Mouse (Mus musculus) midbrain, embryonic 11.5 days (tissue): ENCODE measurements around the gene Tom1. TPM values are rescaled to one million over a fixed set of nuclear protein-coding genes. Genes with fewer than 3 reads are reported as not detected.

Experiments
- ATAC-seq: fragments of 200-750 bp; cut with Nextera tagmentation; 2 replicates; pipeline ENCODE4 v1.8.0; 2017; ENCODE audit warnings: moderate TSS enrichment, moderate library complexity; ENCODE audit not compliant: low FRiP score
- DNase-seq: peaks from one replicate; pipeline ENCODE4 v3.0.0; 2015; ENCODE audit warnings: low spot score; ENCODE audit errors: missing footprints
- H3K27ac ChIP-seq: fragments of 300-500 bp; sonication (generic); 2 replicates; pipeline ENCODE4 v1.5.1; 2014; ENCODE audit warnings: low read depth, low read length
- H3K27me3 ChIP-seq: fragments of 300-500 bp; sonication (generic); 2 replicates; pipeline ENCODE4 v1.6.1; 2014; ENCODE audit warnings: mild to moderate bottlenecking, low read length, moderate library complexity, mixed read lengths; ENCODE audit not compliant: control insufficient read depth, insufficient read depth
- H3K36me3 ChIP-seq: fragments of 300-500 bp; sonication (generic); 2 replicates; pipeline ENCODE4 v1.6.1; 2014; ENCODE audit warnings: mild to moderate bottlenecking, low read length, moderate library complexity, mixed read lengths; ENCODE audit not compliant: control insufficient read depth, insufficient read depth
- H3K4me1 ChIP-seq: fragments of 300-500 bp; sonication (generic); 2 replicates; pipeline ENCODE4 v1.6.1; 2014; ENCODE audit warnings: low read length; ENCODE audit not compliant: control insufficient read depth, insufficient read depth
- H3K4me2 ChIP-seq: fragments of 300-500 bp; sonication (generic); 2 replicates; pipeline ENCODE4 v1.6.1; 2014; ENCODE audit warnings: mild to moderate bottlenecking, moderate library complexity
- H3K4me3 ChIP-seq: fragments of 300-500 bp; sonication (generic); 2 replicates; pipeline ENCODE4 v1.5.1; 2014; ENCODE audit warnings: low read depth, low read length
- H3K9ac ChIP-seq: fragments of 300-500 bp; sonication (generic); 2 replicates; pipeline ENCODE4 v1.6.1; 2014; ENCODE audit warnings: low read length
- H3K9me3 ChIP-seq: fragments of 300-500 bp; sonication (generic); 2 replicates; pipeline ENCODE4 v1.6.1; 2016; ENCODE audit warnings: low read length; ENCODE audit not compliant: control insufficient read depth
- WGBS: fragments of 180-500 bp; shearing (Covaris S2); extraction: QIAGEN DNeasy Blood & Tissue Kit; methylation state at CpG from one replicate; pipeline ENCODE4 v1.1.7; 2014; 5-methylcytosine and 5-hydroxymethylcytosine counted together
- polyA plus RNA-seq: library from polyadenylated mRNA; unstranded; fragments of >200 nt; fragmentation: Nextera tagmentation; extraction: Ambion mirVana; gene quantifications from 2 replicates; pipeline ENCODE4 v1.2.1, GENCODE M21; 2014

Gene Tom1
- polyA plus RNA-seq, 1 experiment from 2014 or later = 24.2 TPM

- peaks cover 5% of the 10 kb centered on the region; the same call in 1 of the 2 replicates for H3K4me1 ChIP-seq
- H3K36me3 ChIP-seq = peaks cover 5% of the 10 kb centered on the region
- no peak for ATAC-seq
- peak overlapping the region; percentile 86 for H3K4me2 ChIP-seq
- no peak for DNase-seq
- H3K27ac ChIP-seq = no peak overlapping the region
- H3K4me3 ChIP-seq = peak overlapping the region; percentile 52
- H3K9ac ChIP-seq = peak overlapping the region; percentile 63
- WGBS = 2% methylated on average over 17 of the region's 17 CpGs
- no peaks in the 10 kb centered on the region for H3K27me3 ChIP-seq
- H3K9me3 ChIP-seq = no peaks in the 10 kb centered on the region
Observed at GRCm38 (mm10) chr8:75034285-75034684, 780 bp downstream of the Tom1 start.

DNA sequence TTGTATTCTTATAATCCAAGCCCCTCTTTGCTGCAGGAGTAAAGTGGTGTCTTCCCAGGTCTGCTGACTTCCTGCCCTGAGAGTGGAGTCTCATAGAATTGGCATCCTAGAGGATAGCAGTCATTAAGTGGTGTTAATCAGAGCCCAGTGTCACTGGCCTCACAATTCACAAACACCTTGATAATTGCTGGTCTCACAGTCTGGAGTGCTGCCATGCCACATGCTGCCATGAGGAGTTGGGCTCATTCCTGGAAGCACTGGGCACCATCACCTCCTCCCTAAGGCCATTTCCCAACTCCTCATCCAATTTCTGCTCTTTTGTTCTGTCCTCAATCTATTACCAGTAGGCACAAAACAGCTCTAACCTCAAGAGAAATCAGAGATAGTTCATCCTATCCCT is 2.1 kb downstream of the Tom1 start:
- DNase-seq = no peak
- Histone ChIP-seq H3K4me1 (peaks cover 5% of the 10 kb centered on the region; the same call in 1 of the 2 replicates), H3K27ac (no peak overlapping the region), H3K4me3 (no peak overlapping the region), H3K9me3 (no peaks in the 10 kb centered on the region), H3K4me2 (no peak overlapping the region), H3K27me3 (no peaks in the 10 kb centered on the region), H3K36me3 (no peaks in the 10 kb centered on the region; the same call in 1 of the 2 replicates), H3K9ac (no peak overlapping the region)
- ATAC-seq = no peak

DNA sequence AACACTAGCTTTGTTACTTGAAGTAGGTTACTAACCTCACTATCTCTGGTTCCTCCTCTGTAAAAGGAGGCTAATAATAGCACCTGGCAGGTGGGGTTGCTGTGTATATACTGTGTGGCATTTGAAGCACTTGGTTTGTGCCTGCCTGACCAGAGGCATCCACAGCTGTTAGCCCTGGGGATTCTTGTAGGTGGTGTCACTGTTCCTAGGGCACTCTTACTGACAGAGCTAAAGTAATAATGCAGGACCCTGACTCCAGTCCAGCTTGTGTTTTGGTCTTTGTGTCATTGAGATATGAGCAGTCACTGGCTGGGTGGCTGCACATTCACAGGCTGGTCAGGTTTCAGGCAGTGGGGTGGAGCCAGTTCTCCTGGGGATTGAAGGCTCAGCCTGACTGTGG is 5.0 kb downstream of the Tom1 start:
- H3K36me3 ChIP-seq = no peaks in the 10 kb centered on the region
- ATAC-seq (no peak), DNase-seq (no peak)
- H3K27ac ChIP-seq = no peak overlapping the region
- no peak overlapping the region for H3K4me2 ChIP-seq
- H3K4me1 ChIP-seq = peaks cover 5% of the 10 kb centered on the region; the same call in 1 of the 2 replicates
- no peak overlapping the region for H3K9ac ChIP-seq
- H3K4me3 ChIP-seq = no peak overlapping the region
- H3K27me3 ChIP-seq = no peaks in the 10 kb centered on the region
- no peaks in the 10 kb centered on the region for H3K9me3 ChIP-seq

DNA sequence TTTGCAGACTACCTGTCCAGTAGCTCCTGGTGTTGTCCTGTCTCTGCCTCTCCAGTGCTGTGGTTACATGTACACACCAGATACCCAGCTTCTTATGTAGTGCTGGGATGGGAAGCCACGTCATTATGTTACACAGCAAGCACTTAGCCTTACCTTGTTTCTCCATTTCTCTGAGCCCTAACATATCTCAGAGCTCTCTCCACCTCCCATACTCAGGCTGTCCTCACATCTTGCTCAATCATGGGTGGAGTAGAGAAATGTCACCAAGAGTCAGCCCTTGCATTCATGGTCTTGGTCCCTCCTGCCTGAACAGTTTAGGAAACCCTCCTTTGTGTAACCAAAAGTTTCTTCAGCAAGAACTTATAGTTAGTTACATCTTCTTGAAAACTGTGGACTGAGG is 6.2 kb downstream of the Tom1 start:
- H3K9ac ChIP-seq = no peak overlapping the region
- no peaks in the 10 kb centered on the region for H3K36me3 ChIP-seq
- no peak overlapping the region for H3K4me3 ChIP-seq
- no peaks in the 10 kb centered on the region; the same call in 1 of the 2 replicates for H3K4me1 ChIP-seq
- no peaks in the 10 kb centered on the region for H3K27me3 ChIP-seq
- H3K9me3 ChIP-seq = no peaks in the 10 kb centered on the region
- DNase-seq (no peak), ATAC-seq (no peak)
- H3K27ac ChIP-seq = no peak overlapping the region
- H3K4me2 ChIP-seq = no peak overlapping the region
- 100% methylated on average over 1 of the region's 1 CpGs for WGBS

GRCm38 (mm10) chr8:75042171-75042570 is 8.7 kb downstream of the Tom1 start:
- WGBS = 89% methylated on average over 2 of the region's 2 CpGs
- no peaks in the 10 kb centered on the region for H3K4me1 ChIP-seq
- no peak overlapping the region for H3K4me2 ChIP-seq
- H3K9ac ChIP-seq = no peak overlapping the region
- ATAC-seq (no peak), DNase-seq (no peak)
- H3K9me3 ChIP-seq = no peaks in the 10 kb centered on the region
- H3K27me3 ChIP-seq = no peaks in the 10 kb centered on the region
- no peak overlapping the region for H3K27ac ChIP-seq
- H3K4me3 ChIP-seq = no peak overlapping the region
- H3K36me3 ChIP-seq = no peaks in the 10 kb centered on the region

GRCm38 (mm10) chr8:75042974-75043373 is 9.5 kb downstream of the Tom1 start:
- Histone ChIP-seq H3K36me3 (no peaks in the 10 kb centered on the region), H3K9me3 (no peaks in the 10 kb centered on the region), H3K9ac (no peak overlapping the region), H3K4me2 (no peak overlapping the region), H3K4me3 (no peak overlapping the region), H3K4me1 (no peaks in the 10 kb centered on the region), H3K27me3 (no peaks in the 10 kb centered on the region), H3K27ac (no peak overlapping the region)
- no peak for ATAC-seq
- 88% methylated on average over 1 of the region's 1 CpGs for WGBS
- DNase-seq = no peak

- WGBS = 78% methylated on average over 1 of the region's 1 CpGs
- H3K9me3 ChIP-seq = no peaks in the 10 kb centered on the region
- no peak for ATAC-seq
Observed at GRCm38 (mm10) chr8:75046303-75046702, 12.8 kb downstream of the Tom1 start.

DNA sequence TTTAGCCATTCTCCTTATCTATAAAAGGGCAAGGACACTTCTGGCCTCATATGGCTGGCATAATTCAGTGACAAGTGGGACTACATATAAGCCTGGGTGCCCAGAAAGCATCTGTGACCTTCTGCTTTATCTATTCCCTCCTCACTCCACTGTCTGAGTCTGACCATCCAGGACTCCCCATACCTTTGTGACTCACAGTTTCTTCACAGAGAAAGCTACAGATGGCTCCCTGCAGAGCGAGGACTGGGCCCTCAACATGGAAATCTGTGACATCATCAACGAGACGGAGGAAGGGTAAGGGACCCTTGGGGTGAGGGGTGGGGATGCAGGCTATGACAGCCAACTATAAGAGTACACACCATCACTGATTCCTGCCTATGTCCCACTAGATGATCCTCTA is 14.3 kb downstream of the Tom1 start:
- H3K9me3 ChIP-seq = no peaks in the 10 kb centered on the region
- H3K27me3 ChIP-seq = no peaks in the 10 kb centered on the region; the same call in 1 of the 2 replicates
- no peak overlapping the region for H3K4me2 ChIP-seq
- DNase-seq = no peak
- H3K9ac ChIP-seq = no peak overlapping the region
- ATAC-seq = no peak
- H3K4me3 ChIP-seq = no peak overlapping the region
- WGBS = 87% methylated on average over 3 of the region's 3 CpGs
- H3K4me1 ChIP-seq = no peaks in the 10 kb centered on the region
- H3K27ac ChIP-seq = no peak overlapping the region
- H3K36me3 ChIP-seq = no peaks in the 10 kb centered on the region

More at GRCm38 (mm10) chr8:75046303-75046702, 12.8 kb downstream of the Tom1 start:
- no peak overlapping the region for H3K27ac ChIP-seq
- no peaks in the 10 kb centered on the region; the same call in 1 of the 2 replicates for H3K27me3 ChIP-seq
- no peak overlapping the region for H3K4me3 ChIP-seq
- no peak overlapping the region for H3K9ac ChIP-seq
- no peak for DNase-seq
- no peaks in the 10 kb centered on the region for H3K36me3 ChIP-seq
- H3K4me1 ChIP-seq = no peaks in the 10 kb centered on the region
- H3K4me2 ChIP-seq = no peak overlapping the region

DNA sequence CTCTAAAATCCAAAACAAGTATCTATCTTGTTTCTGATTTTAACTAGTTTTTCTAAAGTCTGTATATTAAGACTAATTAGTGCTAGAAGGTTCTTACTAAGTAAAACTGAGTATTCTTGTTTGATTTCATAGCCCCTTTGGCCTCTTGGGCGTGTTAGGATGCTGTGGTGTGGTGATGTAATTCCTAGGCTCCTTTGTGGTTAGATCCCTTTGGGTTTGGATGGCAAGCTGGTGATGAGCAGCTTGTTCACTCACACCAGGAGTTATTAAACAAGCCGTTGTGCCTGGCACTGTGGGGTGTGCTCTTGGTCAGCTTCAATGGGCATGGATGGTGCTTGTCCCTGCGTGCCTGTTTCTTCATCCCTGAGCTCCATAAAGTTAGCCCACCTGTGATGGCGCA is 19.8 kb downstream of the Tom1 start:
- DNase-seq (no peak), ATAC-seq (no peak)
- Histone ChIP-seq H3K9ac (no peak overlapping the region), H3K36me3 (no peaks in the 10 kb centered on the region), H3K9me3 (no peaks in the 10 kb centered on the region), H3K27me3 (no peaks in the 10 kb centered on the region; the same call in 1 of the 2 replicates), H3K4me2 (no peak overlapping the region), H3K4me3 (no peak overlapping the region), H3K27ac (no peak overlapping the region), H3K4me1 (no peaks in the 10 kb centered on the region)
- WGBS = 90% methylated on average over 4 of the region's 4 CpGs

- WGBS = 93% methylated on average over 2 of the region's 2 CpGs
- DNase-seq (no peak), ATAC-seq (no peak)
- H3K27ac ChIP-seq = no peak overlapping the region
- no peaks in the 10 kb centered on the region for H3K27me3 ChIP-seq
- no peaks in the 10 kb centered on the region for H3K9me3 ChIP-seq
- no peaks in the 10 kb centered on the region for H3K4me1 ChIP-seq
- no peak overlapping the region for H3K4me2 ChIP-seq
- no peak overlapping the region for H3K9ac ChIP-seq
- no peaks in the 10 kb centered on the region for H3K36me3 ChIP-seq
- H3K4me3 ChIP-seq = no peak overlapping the region
Observed at GRCm38 (mm10) chr8:75055673-75056072, 22.2 kb downstream of the Tom1 start.
